Mouse (Mus musculus): ENCODE data around the gene Pfdn5. TPM values are rescaled to one million over a fixed set of nuclear protein-coding genes. Genes with fewer than 3 reads are reported as not detected.

The Pfdn5 gene
- 50.1 TPM for polyA plus RNA-seq (2014; fragmentation: Illumina TruSeq; extraction: RNeasy Lipid Tissue Mini Kit (QIAGEN cat#74804); ENCODE audit: low read depth, low replicate concordance)

GRCm38 (mm10) chr15:102326022-102326576 lies at the start of gene Pfdn5:
Pfdn5 (plus strand) TSS chr15:102326116.

GRCm38 (mm10) chr15:102279092-102279782 lies 46.7 kb upstream of the Pfdn5 start, which contains the start of gene Mfsd5:
Mfsd5 (plus strand) TSS chr15:102279454.

GRCm38 (mm10) chr15:102295633-102296367 lies 30.1 kb upstream of the Pfdn5 start, which contains the start of gene Espl1:
Espl1 (plus strand) TSS chr15:102296266.

GRCm38 (mm10) chr15:102331610-102332015 lies 5.7 kb downstream of the Pfdn5 start, which contains the start of gene Myg1:
Myg1 (plus strand) TSS chr15:102331709.

GRCm38 (mm10) chr15:102350138-102350941 lies 24.4 kb downstream of the Pfdn5 start, which contains the start of gene Aaas:
Aaas (minus strand) TSS chr15:102350771.

GRCm38 (mm10) chr15:102366733-102367344 lies 40.9 kb downstream of the Pfdn5 start, which contains the start of gene Sp7:
Sp7 (minus strand) TSS chr15:102367182.

Other genes with a start within 250 kb of the Pfdn5 start
- 17.7 TPM for gene Tns2, start 225.7 kb upstream of the Pfdn5 start, polyA plus RNA-seq (2014; fragmentation: Illumina TruSeq; extraction: RNeasy Lipid Tissue Mini Kit (QIAGEN cat#74804); ENCODE audit: low read depth, low replicate concordance)
- 0.85 TPM for gene Spryd3, start 189.9 kb upstream of the Pfdn5 start, polyA plus RNA-seq (2014; fragmentation: Illumina TruSeq; extraction: RNeasy Lipid Tissue Mini Kit (QIAGEN cat#74804); ENCODE audit: low read depth, low replicate concordance)
- not detected for gene Igfbp6, start 181.8 kb upstream of the Pfdn5 start, polyA plus RNA-seq (2014; fragmentation: Illumina TruSeq; extraction: RNeasy Lipid Tissue Mini Kit (QIAGEN cat#74804); ENCODE audit: low read depth, low replicate concordance)
- gene Soat2, start 175.6 kb upstream of the Pfdn5 start, polyA plus RNA-seq (2014; fragmentation: Illumina TruSeq; extraction: RNeasy Lipid Tissue Mini Kit (QIAGEN cat#74804); ENCODE audit: low read depth, low replicate concordance) = 7.1 TPM
- 9.0 TPM for gene Zfp740, start 122.9 kb upstream of the Pfdn5 start, polyA plus RNA-seq (2014; fragmentation: Illumina TruSeq; extraction: RNeasy Lipid Tissue Mini Kit (QIAGEN cat#74804); ENCODE audit: low read depth, low replicate concordance)
- 24.0 TPM for gene Csad, start 121.4 kb upstream of the Pfdn5 start, polyA plus RNA-seq (2014; fragmentation: Illumina TruSeq; extraction: RNeasy Lipid Tissue Mini Kit (QIAGEN cat#74804); ENCODE audit: low read depth, low replicate concordance)
- 1.2 TPM for gene Itgb7, start 94.2 kb upstream of the Pfdn5 start, polyA plus RNA-seq (2014; fragmentation: Illumina TruSeq; extraction: RNeasy Lipid Tissue Mini Kit (QIAGEN cat#74804); ENCODE audit: low read depth, low replicate concordance)
- 0.98 TPM for gene Rarg, start 68.6 kb upstream of the Pfdn5 start, polyA plus RNA-seq (2014; fragmentation: Illumina TruSeq; extraction: RNeasy Lipid Tissue Mini Kit (QIAGEN cat#74804); ENCODE audit: low read depth, low replicate concordance)
- gene Gm9918, start 55.6 kb upstream of the Pfdn5 start, polyA plus RNA-seq (2014; fragmentation: Illumina TruSeq; extraction: RNeasy Lipid Tissue Mini Kit (QIAGEN cat#74804); ENCODE audit: low read depth, low replicate concordance) = not detected
- gene Mfsd5, start 46.7 kb upstream of the Pfdn5 start, polyA plus RNA-seq (2014; fragmentation: Illumina TruSeq; extraction: RNeasy Lipid Tissue Mini Kit (QIAGEN cat#74804); ENCODE audit: low read depth, low replicate concordance) = 1.7 TPM
- gene Espl1, start 29.9 kb upstream of the Pfdn5 start, polyA plus RNA-seq (2014; fragmentation: Illumina TruSeq; extraction: RNeasy Lipid Tissue Mini Kit (QIAGEN cat#74804); ENCODE audit: low read depth, low replicate concordance) = not detected
- 10.0 TPM for gene Myg1, start 5.6 kb downstream of the Pfdn5 start, polyA plus RNA-seq (2014; fragmentation: Illumina TruSeq; extraction: RNeasy Lipid Tissue Mini Kit (QIAGEN cat#74804); ENCODE audit: low read depth, low replicate concordance)
- gene Aaas, start 24.7 kb downstream of the Pfdn5 start, polyA plus RNA-seq (2014; fragmentation: Illumina TruSeq; extraction: RNeasy Lipid Tissue Mini Kit (QIAGEN cat#74804); ENCODE audit: low read depth, low replicate concordance) = 2.5 TPM
- not detected for gene Sp7, start 41.1 kb downstream of the Pfdn5 start, polyA plus RNA-seq (2014; fragmentation: Illumina TruSeq; extraction: RNeasy Lipid Tissue Mini Kit (QIAGEN cat#74804); ENCODE audit: low read depth, low replicate concordance)
- 23.3 TPM for gene Sp1, start 80.0 kb downstream of the Pfdn5 start, polyA plus RNA-seq (2014; fragmentation: Illumina TruSeq; extraction: RNeasy Lipid Tissue Mini Kit (QIAGEN cat#74804); ENCODE audit: low read depth, low replicate concordance)
- not detected for gene Amhr2, start 119.3 kb downstream of the Pfdn5 start, polyA plus RNA-seq (2014; fragmentation: Illumina TruSeq; extraction: RNeasy Lipid Tissue Mini Kit (QIAGEN cat#74804); ENCODE audit: low read depth, low replicate concordance)
- gene Prr13, start 132.9 kb downstream of the Pfdn5 start, polyA plus RNA-seq (2014; fragmentation: Illumina TruSeq; extraction: RNeasy Lipid Tissue Mini Kit (QIAGEN cat#74804); ENCODE audit: low read depth, low replicate concordance) = 27.4 TPM
- gene Pcbp2, start 144.4 kb downstream of the Pfdn5 start, polyA plus RNA-seq (2014; fragmentation: Illumina TruSeq; extraction: RNeasy Lipid Tissue Mini Kit (QIAGEN cat#74804); ENCODE audit: low read depth, low replicate concordance) = 365 TPM
- not detected for gene Gm10337, start 177.6 kb downstream of the Pfdn5 start, polyA plus RNA-seq (2014; fragmentation: Illumina TruSeq; extraction: RNeasy Lipid Tissue Mini Kit (QIAGEN cat#74804); ENCODE audit: low read depth, low replicate concordance)
- 0.37 TPM for gene Map3k12, start 190.9 kb downstream of the Pfdn5 start, polyA plus RNA-seq (2014; fragmentation: Illumina TruSeq; extraction: RNeasy Lipid Tissue Mini Kit (QIAGEN cat#74804); ENCODE audit: low read depth, low replicate concordance)
- 1.2 TPM for gene Tarbp2, start 192.1 kb downstream of the Pfdn5 start, polyA plus RNA-seq (2014; fragmentation: Illumina TruSeq; extraction: RNeasy Lipid Tissue Mini Kit (QIAGEN cat#74804); ENCODE audit: low read depth, low replicate concordance)
- not detected for gene Npff, start 198.8 kb downstream of the Pfdn5 start, polyA plus RNA-seq (2014; fragmentation: Illumina TruSeq; extraction: RNeasy Lipid Tissue Mini Kit (QIAGEN cat#74804); ENCODE audit: low read depth, low replicate concordance)

All from liver, adult 10 weeks (tissue).